Mouse (Mus musculus) midbrain, embryonic 12.5 days (tissue): ENCODE data around the gene Gp1bb. TPM values are rescaled to one million over a fixed set of nuclear protein-coding genes. Genes with fewer than 3 reads are reported as not detected.

ENCODE experiments used
- ATAC-seq: fragments of 200-750 bp; cut with Nextera tagmentation; 2 replicates; pipeline ENCODE4 v1.8.0; 2017; ENCODE audit warnings: low read depth, moderate TSS enrichment, moderate library complexity; ENCODE audit not compliant: low FRiP score
- H3K27ac ChIP-seq: fragments of 300-500 bp; sonication (generic); replicated peaks from 2 replicates; pipeline ENCODE4 v1.5.1; 2016; ENCODE audit warnings: mild to moderate bottlenecking
- H3K27me3 ChIP-seq: fragments of 300-500 bp; sonication (generic); 2 replicates; pipeline ENCODE4 v1.6.1; 2016; ENCODE audit warnings: mild to moderate bottlenecking
- H3K36me3 ChIP-seq: fragments of 300-500 bp; sonication (generic); 2 replicates; pipeline ENCODE4 v1.6.1; 2016
- H3K4me1 ChIP-seq: fragments of 300-500 bp; sonication (generic); 2 replicates; pipeline ENCODE4 v1.6.1; 2016
- H3K4me2 ChIP-seq: fragments of 300-500 bp; sonication (generic); replicated peaks from 2 replicates; pipeline ENCODE4 v1.6.1; 2016; ENCODE audit warnings: mild to moderate bottlenecking, moderate library complexity
- H3K4me3 ChIP-seq: fragments of 300-500 bp; sonication (generic); 2 replicates; pipeline ENCODE4 v1.5.1; 2016; ENCODE audit warnings: mild to moderate bottlenecking
- H3K9ac ChIP-seq: fragments of 300-500 bp; sonication (generic); replicated peaks from 2 replicates; pipeline ENCODE4 v1.6.1; 2016; ENCODE audit warnings: mild to moderate bottlenecking, moderate library complexity
- H3K9me3 ChIP-seq: fragments of 300-500 bp; sonication (generic); 2 replicates; pipeline ENCODE4 v1.6.1; 2016; ENCODE audit warnings: mild to moderate bottlenecking
- WGBS: fragments of 180-500 bp; shearing (Covaris S2); methylation state at CpG from one replicate; pipeline ENCODE4 v1.1.7; 2016; 5-methylcytosine and 5-hydroxymethylcytosine counted together
- polyA plus RNA-seq: library from polyadenylated mRNA; unstranded; fragments of >200 nt; fragmentation: Nextera tagmentation; extraction: Ambion mirVana; gene quantifications from 2 replicates; pipeline ENCODE4 v1.2.1, GENCODE M21; 2016

Gene Gp1bb
- 7.0 and 8.5 TPM in 2 replicates for polyA plus RNA-seq

DNA sequence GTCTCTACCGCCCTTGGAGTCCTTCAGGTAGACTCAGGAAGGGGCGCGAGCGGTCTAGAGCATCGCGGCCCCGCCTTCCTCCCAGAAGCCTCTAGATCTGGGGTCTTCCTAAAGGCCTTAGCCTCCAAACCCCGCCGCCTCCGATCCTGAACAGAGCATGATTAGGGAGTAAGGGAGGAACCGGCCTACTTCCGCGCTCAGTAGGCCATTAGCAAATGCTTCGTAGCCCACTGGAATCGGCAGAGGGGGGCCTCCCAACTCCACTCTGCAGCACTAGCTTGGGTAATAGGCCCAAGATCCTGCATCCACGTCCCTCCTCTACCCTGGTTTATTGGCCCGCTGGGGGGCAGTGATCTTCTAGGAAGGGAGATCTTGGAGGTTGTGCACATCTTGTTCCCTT lies at the start of gene Gp1bb:
Gene Gp1bb (minus strand): TSS at position 385 of the 400 bp plus-strand sequence.
- Histone ChIP-seq H3K27ac (no peak within 1 kb of the TSS), H3K27me3 (peaks cover 99% of the 10 kb centered on the region), H3K9ac (0 out of 2 replicates have a peak within 1 kb of the TSS, but pooled peaks have one; percentile 50), H3K36me3 (peaks cover 30% of the 10 kb centered on the region), H3K4me2 (peak within 1 kb of the TSS; percentile 66), H3K4me1 (peaks cover 36% of the 10 kb centered on the region), H3K4me3 (peak within 1 kb of the TSS; percentile 44), H3K9me3 (no peaks in the 10 kb centered on the region)
- 6% methylated on average over 17 of the region's 17 CpGs for WGBS
- ATAC-seq: no peak

DNA sequence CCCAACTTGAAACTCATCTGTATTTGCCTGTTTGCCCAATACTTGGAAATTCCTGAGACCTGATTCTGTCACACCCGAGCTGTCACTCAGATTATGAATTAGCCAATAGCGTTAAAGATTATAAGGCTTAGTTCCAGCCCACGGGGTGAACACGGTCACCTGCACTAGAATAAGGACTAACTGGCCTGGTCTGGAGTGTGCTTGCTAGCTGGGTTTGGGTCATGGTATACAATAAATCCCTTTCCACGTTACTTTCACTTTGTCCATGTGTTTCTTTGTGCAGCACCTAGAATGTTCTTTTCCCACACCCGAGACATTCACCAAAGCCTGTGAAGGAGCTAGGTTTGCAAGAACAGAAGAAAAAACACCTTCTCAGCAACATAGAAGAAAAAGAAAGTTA lies 47.7 kb upstream of the Gp1bb start:
- H3K4me2 ChIP-seq: no peak overlapping the region
- ATAC-seq: no peak
- H3K27ac ChIP-seq: no peak overlapping the region
- H3K27me3 ChIP-seq: no peaks in the 10 kb centered on the region
- H3K36me3 ChIP-seq: no peaks in the 10 kb centered on the region
- no peaks in the 10 kb centered on the region for H3K9me3 ChIP-seq
- WGBS: 72% methylated on average over 6 of the region's 6 CpGs
- no peak overlapping the region for H3K4me3 ChIP-seq
- H3K4me1 ChIP-seq: no peaks in the 10 kb centered on the region
- no peak overlapping the region for H3K9ac ChIP-seq

DNA sequence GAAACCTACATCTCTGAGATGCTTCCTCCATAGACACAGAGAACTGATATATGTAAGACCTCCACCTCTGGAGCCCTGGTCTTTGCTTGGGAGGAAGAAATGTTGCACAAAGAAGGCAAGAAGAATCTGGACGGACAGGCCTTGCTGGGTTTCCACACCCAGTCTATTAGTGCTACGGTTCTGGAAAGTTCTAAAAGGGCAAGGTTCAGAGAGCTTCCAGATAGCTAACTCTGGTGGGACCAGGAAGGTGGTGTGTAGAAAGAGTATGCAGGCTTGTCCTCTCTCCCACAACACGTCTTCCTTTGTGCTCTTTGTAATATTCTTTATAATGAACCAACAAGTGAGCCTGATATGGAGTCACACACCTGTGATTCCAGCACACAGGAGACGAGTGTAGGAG lies 36.4 kb upstream of the Gp1bb start:
- Histone ChIP-seq H3K27ac (no peak overlapping the region), H3K36me3 (no peaks in the 10 kb centered on the region), H3K27me3 (no peaks in the 10 kb centered on the region; the same call in 1 of the 2 replicates), H3K9me3 (no peaks in the 10 kb centered on the region), H3K4me2 (no peak overlapping the region), H3K9ac (no peak overlapping the region), H3K4me1 (no peaks in the 10 kb centered on the region), H3K4me3 (no peak overlapping the region)
- WGBS: 91% methylated on average over 4 of the region's 4 CpGs
- ATAC-seq: no peak

DNA sequence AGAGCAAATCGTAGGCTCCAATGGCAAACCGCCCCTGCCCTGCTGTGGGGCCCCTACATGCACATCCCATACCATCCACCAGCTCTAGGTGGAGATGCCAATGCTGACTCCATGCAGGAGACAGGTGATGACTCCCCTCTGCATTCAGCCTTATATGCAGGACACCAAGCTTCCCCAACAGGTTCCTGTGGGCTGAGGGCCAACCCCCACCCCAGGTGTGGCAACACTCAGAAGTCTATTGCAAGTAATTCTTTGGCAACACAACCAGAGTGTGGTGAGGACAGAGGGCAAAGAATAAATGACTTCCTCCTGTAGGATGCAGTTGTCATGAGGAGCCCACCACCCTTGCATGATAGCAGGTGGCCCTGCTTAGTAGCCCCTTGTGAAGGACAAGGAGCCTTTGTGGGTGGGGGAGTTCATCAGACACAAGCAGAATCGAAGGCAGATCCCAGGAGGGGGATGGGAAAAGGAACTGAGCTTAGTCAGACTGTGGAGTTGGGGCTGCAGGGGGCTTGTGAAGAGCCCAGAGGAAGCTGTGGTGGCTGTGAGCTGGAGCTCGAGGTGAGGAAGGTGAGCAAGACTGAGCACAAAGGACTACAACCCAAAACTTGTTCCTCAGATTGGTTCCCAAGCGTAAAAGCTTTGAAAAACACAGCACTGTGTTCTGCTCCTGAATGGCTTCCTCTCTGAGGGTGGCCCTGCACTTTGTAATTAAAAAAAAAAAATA lies 33.3 kb upstream of the Gp1bb start:
- H3K4me2 ChIP-seq: no peak overlapping the region
- no peaks in the 10 kb centered on the region for H3K36me3 ChIP-seq
- no peaks in the 10 kb centered on the region for H3K4me1 ChIP-seq
- no peak overlapping the region for H3K27ac ChIP-seq
- H3K4me3 ChIP-seq: no peak overlapping the region
- 65% methylated on average over 5 of the region's 5 CpGs for WGBS
- no peaks in the 10 kb centered on the region for H3K9me3 ChIP-seq
- ATAC-seq: no peak
- H3K9ac ChIP-seq: no peak overlapping the region
- H3K27me3 ChIP-seq: no peaks in the 10 kb centered on the region; the same call in 1 of the 2 replicates

DNA sequence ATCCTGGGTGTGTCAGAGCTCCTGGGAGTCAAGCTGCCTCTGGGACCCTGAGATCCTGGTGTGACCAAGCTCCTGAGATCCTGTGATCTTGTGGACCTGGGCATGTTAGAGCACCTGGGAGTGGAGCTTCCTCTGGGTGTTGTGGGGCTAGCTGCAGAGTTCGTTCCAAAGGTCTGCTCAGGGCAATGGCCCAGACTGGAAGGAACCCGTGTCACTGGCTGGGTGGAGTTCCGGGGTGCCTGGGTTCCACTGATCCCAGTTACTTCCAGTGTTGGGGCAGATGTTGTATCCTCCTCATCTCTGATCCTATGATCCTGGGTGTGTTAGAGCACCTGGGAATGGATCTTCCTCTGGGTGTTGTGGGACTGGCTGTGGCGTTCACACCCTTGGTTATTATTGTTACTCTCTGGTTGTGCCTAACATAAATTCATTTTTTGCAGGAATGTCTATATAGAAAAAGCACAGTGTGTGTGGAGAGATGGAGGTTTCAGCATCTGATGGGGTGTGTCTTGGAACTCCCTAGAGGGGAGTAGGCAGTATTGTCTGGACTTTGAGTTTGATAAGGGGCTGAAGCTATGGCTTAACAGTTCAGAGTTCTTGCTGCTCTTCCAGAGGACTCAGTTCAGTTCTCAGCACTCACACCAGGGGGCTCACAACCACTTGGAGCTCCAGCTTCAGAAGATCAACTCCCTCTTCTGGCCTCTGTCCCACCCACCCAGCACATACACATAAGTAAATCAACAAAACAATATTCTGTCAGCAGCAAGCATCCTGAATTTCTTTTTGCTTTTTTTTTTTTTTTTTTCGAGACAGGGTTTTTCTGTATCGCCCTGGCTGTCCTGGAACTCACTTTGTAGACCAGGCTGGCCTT lies 31.3 kb upstream of the Gp1bb start:
- 92% methylated on average over 6 of the region's 6 CpGs for WGBS
- Histone ChIP-seq H3K4me2 (no peak overlapping the region), H3K9ac (no peak overlapping the region), H3K27me3 (no peaks in the 10 kb centered on the region; the same call in 1 of the 2 replicates), H3K36me3 (no peaks in the 10 kb centered on the region), H3K4me1 (no peaks in the 10 kb centered on the region), H3K9me3 (no peaks in the 10 kb centered on the region), H3K4me3 (no peak overlapping the region), H3K27ac (no peak overlapping the region)
- no peak for ATAC-seq

DNA sequence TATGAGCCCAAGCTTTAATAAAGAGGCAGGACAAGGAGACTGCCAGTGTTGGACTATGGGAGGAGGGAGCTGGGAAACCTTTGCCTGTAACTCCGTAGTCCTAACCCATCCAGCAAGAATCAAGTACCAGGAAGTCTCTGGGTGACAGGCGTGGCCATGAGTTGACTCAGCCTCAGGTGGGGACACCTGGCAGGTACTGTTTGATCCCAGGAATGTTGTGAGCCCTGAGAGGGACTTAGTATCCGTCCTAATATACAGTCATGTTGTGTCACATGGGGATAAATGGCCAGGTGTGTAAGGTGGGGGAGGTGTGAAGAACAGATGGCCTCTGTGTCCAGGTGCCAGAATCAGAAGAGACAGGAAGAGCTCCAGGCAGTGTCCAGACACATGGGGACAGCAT lies 26.9 kb upstream of the Gp1bb start:
- 63% methylated on average over 3 of the region's 3 CpGs for WGBS
- Histone ChIP-seq H3K27ac (no peak overlapping the region), H3K27me3 (no peaks in the 10 kb centered on the region), H3K4me1 (no peaks in the 10 kb centered on the region), H3K36me3 (no peaks in the 10 kb centered on the region), H3K4me2 (no peak overlapping the region), H3K9me3 (no peaks in the 10 kb centered on the region), H3K4me3 (no peak overlapping the region), H3K9ac (no peak overlapping the region)
- no peak for ATAC-seq

DNA sequence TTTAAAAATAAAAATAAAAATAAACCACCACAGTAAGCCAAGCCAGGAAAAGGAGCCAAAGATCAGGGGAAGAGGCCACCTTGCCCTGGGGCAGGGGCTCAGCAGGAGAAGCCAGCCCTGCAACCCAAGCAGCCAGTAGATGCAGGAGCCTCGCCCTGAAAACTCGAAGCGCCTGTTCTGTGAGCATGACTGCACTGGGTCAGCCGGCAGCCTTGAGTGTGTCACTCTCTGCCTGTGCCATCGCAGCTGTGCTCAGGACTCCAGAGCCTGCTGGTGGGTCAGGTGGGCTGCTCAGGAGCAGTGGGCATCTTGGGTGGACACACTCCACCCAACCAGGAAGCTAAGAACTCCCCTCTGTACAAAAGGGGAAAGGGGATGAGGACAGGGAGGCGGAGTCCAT lies 23.1 kb upstream of the Gp1bb start:
- no peak for ATAC-seq
- Histone ChIP-seq H3K9ac (no peak overlapping the region), H3K27ac (no peak overlapping the region), H3K9me3 (no peaks in the 10 kb centered on the region), H3K4me1 (no peaks in the 10 kb centered on the region), H3K4me2 (no peak overlapping the region), H3K36me3 (no peaks in the 10 kb centered on the region), H3K4me3 (no peak overlapping the region), H3K27me3 (no peaks in the 10 kb centered on the region)
- WGBS: 79% methylated on average over 6 of the region's 6 CpGs

DNA sequence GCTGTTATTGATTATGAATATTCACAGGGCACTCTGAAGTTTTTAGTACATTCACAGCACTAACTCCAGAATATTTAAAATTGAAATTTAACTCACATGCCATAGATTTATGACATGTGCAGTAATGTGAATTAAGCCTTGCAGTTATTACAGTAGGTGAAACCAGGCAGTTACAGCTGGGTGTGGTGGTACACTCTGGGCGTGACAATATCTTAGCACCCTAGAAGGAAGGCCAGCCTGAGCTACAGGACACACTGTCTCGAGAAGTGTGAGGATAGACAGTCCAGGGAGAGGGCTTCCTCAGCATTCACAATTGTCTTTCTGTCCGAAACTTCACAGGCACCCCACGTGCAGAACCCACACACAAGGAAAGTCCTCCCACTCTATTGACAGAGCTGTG lies 22.3 kb upstream of the Gp1bb start:
- no peak overlapping the region for H3K9ac ChIP-seq
- H3K27ac ChIP-seq: no peak overlapping the region
- no peak overlapping the region for H3K4me2 ChIP-seq
- ATAC-seq: no peak
- H3K27me3 ChIP-seq: no peaks in the 10 kb centered on the region
- WGBS: 77% methylated on average over 4 of the region's 4 CpGs
- no peaks in the 10 kb centered on the region for H3K36me3 ChIP-seq
- H3K4me1 ChIP-seq: no peaks in the 10 kb centered on the region
- H3K9me3 ChIP-seq: no peaks in the 10 kb centered on the region
- H3K4me3 ChIP-seq: no peak overlapping the region

DNA sequence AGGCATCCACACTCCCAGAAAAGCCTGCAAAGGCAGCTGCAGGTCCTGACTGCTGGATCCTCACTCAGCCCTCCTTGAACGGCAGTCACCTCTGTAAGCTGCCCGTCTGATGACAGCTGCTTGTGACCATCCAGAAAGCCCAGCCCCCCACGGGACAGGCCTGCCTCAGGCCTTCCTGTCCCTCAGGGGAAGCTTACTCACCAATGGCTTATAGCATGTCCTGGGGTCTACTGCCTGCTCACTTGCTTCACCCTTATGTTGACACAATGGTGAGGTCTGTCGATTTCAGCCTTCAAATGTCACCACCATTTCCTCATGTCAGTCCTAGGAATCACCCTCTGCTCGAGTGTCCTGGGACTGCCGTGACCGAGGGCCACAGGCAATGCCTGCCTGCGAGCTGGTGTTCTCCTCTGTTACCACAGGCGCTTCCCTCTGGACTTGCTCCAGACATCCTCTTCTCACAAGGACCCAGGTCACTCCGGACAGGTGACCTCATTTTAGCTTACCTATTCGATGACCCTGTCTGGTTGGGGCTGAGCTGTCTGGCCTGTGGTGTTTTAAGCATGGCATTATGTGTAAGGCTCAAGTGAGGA lies 21.3 kb upstream of the Gp1bb start:
- WGBS: 81% methylated on average over 11 of the region's 11 CpGs

DNA sequence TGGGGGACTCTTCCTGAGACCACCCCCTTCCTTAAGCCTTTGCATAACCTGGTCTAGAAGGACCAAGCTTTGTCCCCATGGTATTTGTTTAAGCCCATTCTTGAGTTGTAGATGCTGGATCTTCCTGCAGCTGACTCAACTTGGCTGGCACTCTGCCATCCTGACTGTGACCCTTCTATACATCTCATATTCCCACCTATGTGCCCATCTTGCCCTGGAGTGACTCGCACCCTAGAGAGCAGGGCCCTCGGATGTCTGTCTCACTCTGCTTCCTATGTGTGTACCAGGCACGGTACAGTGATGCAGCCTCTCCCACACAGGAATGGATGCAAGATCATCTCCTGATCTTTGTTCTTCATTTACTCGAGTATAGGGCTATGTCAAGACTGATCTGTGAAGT lies 20.7 kb upstream of the Gp1bb start:
- Histone ChIP-seq H3K4me3 (no peak overlapping the region), H3K9me3 (no peaks in the 10 kb centered on the region), H3K4me1 (no peaks in the 10 kb centered on the region), H3K36me3 (no peaks in the 10 kb centered on the region), H3K4me2 (no peak overlapping the region), H3K27me3 (no peaks in the 10 kb centered on the region), H3K9ac (no peak overlapping the region), H3K27ac (no peak overlapping the region)
- ATAC-seq: no peak
- WGBS: 80% methylated on average over 4 of the region's 4 CpGs

More for the DNA sequence above, 21.3 kb upstream of the Gp1bb start:
- no peak for ATAC-seq
- H3K9me3 ChIP-seq: no peaks in the 10 kb centered on the region
- no peak overlapping the region for H3K4me2 ChIP-seq
- H3K27me3 ChIP-seq: no peaks in the 10 kb centered on the region
- no peaks in the 10 kb centered on the region for H3K36me3 ChIP-seq
- no peak overlapping the region for H3K27ac ChIP-seq
- H3K9ac ChIP-seq: no peak overlapping the region
- no peak overlapping the region for H3K4me3 ChIP-seq
- no peaks in the 10 kb centered on the region for H3K4me1 ChIP-seq

DNA sequence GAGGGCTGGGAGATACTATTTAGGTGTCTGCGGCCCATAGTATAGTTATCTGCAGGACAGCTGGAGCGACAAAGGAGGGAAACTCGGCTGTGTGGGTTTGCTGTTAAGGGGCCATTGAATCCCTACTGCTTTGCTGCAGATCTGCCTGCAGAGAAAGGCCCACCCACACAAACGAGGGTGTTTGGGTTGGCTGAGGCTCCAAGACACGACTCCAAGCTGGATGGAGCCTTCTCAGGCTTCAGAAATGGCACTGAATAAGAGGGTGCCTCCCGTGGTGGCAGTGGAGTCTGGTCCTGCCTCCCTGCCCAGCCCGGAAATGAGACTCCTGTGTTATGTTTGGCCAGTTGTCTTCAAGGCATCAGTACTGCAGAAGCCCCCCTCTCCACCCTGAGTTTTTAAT lies 20.1 kb upstream of the Gp1bb start:
- H3K9ac ChIP-seq: no peak overlapping the region
- H3K9me3 ChIP-seq: no peaks in the 10 kb centered on the region
- H3K36me3 ChIP-seq: no peaks in the 10 kb centered on the region
- H3K4me2 ChIP-seq: no peak overlapping the region
- no peak overlapping the region for H3K27ac ChIP-seq
- no peaks in the 10 kb centered on the region for H3K4me1 ChIP-seq
- H3K4me3 ChIP-seq: no peak overlapping the region
- 61% methylated on average over 7 of the region's 7 CpGs for WGBS
- no peak for ATAC-seq
- no peaks in the 10 kb centered on the region for H3K27me3 ChIP-seq

DNA sequence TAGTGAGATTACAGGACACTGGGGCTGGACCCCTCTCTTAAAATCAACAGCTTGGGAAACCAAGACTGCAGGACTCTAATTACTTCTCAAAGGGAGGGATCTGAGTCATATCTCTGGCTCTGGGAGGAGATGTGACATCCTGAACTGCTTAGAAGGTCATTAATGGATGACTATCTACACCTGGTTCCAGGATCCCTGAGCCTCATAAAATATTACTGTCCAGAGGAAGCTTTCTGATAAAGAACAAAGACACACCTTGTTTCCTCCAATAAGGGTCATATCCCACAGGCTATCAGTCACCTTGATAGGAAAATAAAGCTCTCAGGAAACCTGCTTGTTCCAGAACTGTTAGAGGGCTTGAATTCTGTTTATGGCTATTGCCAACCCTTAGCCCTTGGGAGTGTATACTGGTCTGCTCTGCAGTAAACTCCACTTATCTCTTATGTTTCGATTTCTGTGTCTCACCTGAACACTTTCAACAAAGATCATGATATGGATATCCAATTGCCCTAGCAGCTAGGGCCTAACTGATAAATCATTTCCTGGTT lies 17.3 kb upstream of the Gp1bb start:
- Histone ChIP-seq H3K27me3 (no peaks in the 10 kb centered on the region; the same call in 1 of the 2 replicates), H3K4me3 (no peak overlapping the region), H3K9me3 (no peaks in the 10 kb centered on the region), H3K4me2 (no peak overlapping the region), H3K4me1 (no peaks in the 10 kb centered on the region), H3K27ac (no peak overlapping the region), H3K9ac (no peak overlapping the region), H3K36me3 (no peaks in the 10 kb centered on the region)
- ATAC-seq: no peak
- 90% methylated on average over 1 of the region's 1 CpGs for WGBS
